Mouse (Mus musculus) neural tube, embryonic 11.5 days (tissue): ENCODE results near the gene Esrrg. TPM values are rescaled to one million over a fixed set of nuclear protein-coding genes. Genes with fewer than 3 reads are reported as not detected.

Experiments used
- ATAC-seq: fragments of 200-750 bp; cut with Nextera tagmentation; 2 replicates; pipeline ENCODE4 v1.8.0; 2017; ENCODE audit warnings: moderate number of reproducible peaks, mild to moderate bottlenecking, moderate TSS enrichment, moderate library complexity; ENCODE audit not compliant: insufficient read depth, low FRiP score, low TSS enrichment
- DNase-seq: peaks from one replicate; pipeline ENCODE4 v3.0.0-alpha.2; 2015; ENCODE audit warnings: low spot score
- H3K27ac ChIP-seq: fragments of 300-500 bp; sonication (generic); 2 replicates; pipeline ENCODE4 v1.5.1; 2014; ENCODE audit warnings: low read depth, mild to moderate bottlenecking, low read length
- H3K27me3 ChIP-seq: fragments of 300-500 bp; sonication (generic); 2 replicates; pipeline ENCODE4 v1.6.1; 2014; ENCODE audit warnings: mild to moderate bottlenecking, low read length, mixed read lengths; ENCODE audit not compliant: control insufficient read depth, insufficient read depth
- H3K36me3 ChIP-seq: fragments of 300-500 bp; sonication (generic); 2 replicates; pipeline ENCODE4 v1.6.1; 2014; ENCODE audit warnings: mild to moderate bottlenecking, low read length, moderate library complexity, mixed read lengths; ENCODE audit not compliant: control insufficient read depth, insufficient read depth
- H3K4me1 ChIP-seq: fragments of 300-500 bp; sonication (generic); 2 replicates; pipeline ENCODE4 v1.6.1; 2014; ENCODE audit warnings: low read length, mixed read lengths; ENCODE audit not compliant: control insufficient read depth, insufficient read depth
- H3K4me2 ChIP-seq: fragments of 300-500 bp; sonication (generic); 2 replicates; pipeline ENCODE4 v1.6.1; 2014; ENCODE audit warnings: low read depth, mild to moderate bottlenecking, moderate library complexity
- H3K4me3 ChIP-seq: fragments of 300-500 bp; sonication (generic); 2 replicates; pipeline ENCODE4 v1.5.1; 2014; ENCODE audit warnings: low read depth, low read length
- H3K9ac ChIP-seq: fragments of 300-500 bp; sonication (generic); 2 replicates; pipeline ENCODE4 v1.6.1; 2014; ENCODE audit warnings: mild to moderate bottlenecking, low read length
- H3K9me3 ChIP-seq: fragments of 300-500 bp; sonication (generic); 2 replicates; pipeline ENCODE4 v1.6.1; 2016; ENCODE audit warnings: low read length; ENCODE audit not compliant: control insufficient read depth
- WGBS: fragments of 180-500 bp; shearing (Covaris S2); extraction: QIAGEN DNeasy Blood & Tissue Kit; methylation state at CpG from one replicate; pipeline ENCODE4 v1.1.7; 2014; 5-methylcytosine and 5-hydroxymethylcytosine counted together
- polyA plus RNA-seq: library from polyadenylated mRNA; unstranded; fragments of >200 nt; fragmentation: Nextera tagmentation; extraction: Ambion mirVana; gene quantifications from 2 replicates; pipeline ENCODE4 v1.2.1, GENCODE M21; 2014

Gene Esrrg
- polyA plus RNA-seq, 1 experiment from 2014 or later = 12.7 TPM

GRCm38 (mm10) chr1:188006820-188007491 is 398.4 kb downstream of the Esrrg start:
- no peak overlapping the region for H3K4me3 ChIP-seq
- no peak overlapping the region for H3K27ac ChIP-seq
- H3K27me3 ChIP-seq = no peaks in the 10 kb centered on the region
- DNase-seq (no peak), ATAC-seq (no peak)
- H3K9ac ChIP-seq = no peak overlapping the region
- 83% methylated on average over 13 of the region's 13 CpGs for WGBS
- no peaks in the 10 kb centered on the region for H3K9me3 ChIP-seq
- H3K36me3 ChIP-seq = no peaks in the 10 kb centered on the region
- H3K4me1 ChIP-seq = no peaks in the 10 kb centered on the region
- no peak overlapping the region for H3K4me2 ChIP-seq

DNA sequence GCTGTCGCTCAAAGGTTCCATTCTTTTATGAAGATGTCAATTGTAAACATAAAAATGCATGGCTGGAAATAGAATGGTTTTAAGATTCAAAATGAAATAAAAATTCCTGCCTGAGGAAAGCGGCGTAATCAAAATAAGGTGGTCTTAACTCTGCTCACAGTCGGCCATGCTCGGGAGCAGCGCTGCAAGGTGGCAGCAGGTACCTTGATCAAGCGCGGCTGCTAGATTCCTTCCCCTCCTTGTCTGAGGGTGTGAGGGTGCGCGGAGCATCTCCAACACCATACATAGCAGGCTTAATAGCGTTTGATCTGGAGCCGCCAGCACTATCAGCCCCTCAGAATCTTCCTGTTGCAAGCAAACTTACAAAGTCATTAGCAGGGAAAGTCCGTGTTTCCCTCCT is 399.9 kb downstream of the Esrrg start:
- H3K27me3 ChIP-seq = no peaks in the 10 kb centered on the region
- WGBS = 71% methylated on average over 13 of the region's 13 CpGs
- H3K4me3 ChIP-seq = no peak overlapping the region
- DNase-seq (no peak), ATAC-seq (no peak)
- no peaks in the 10 kb centered on the region for H3K4me1 ChIP-seq
- H3K27ac ChIP-seq = no peak overlapping the region
- no peak overlapping the region for H3K9ac ChIP-seq
- H3K9me3 ChIP-seq = no peaks in the 10 kb centered on the region
- no peaks in the 10 kb centered on the region for H3K36me3 ChIP-seq
- no peak overlapping the region for H3K4me2 ChIP-seq

DNA sequence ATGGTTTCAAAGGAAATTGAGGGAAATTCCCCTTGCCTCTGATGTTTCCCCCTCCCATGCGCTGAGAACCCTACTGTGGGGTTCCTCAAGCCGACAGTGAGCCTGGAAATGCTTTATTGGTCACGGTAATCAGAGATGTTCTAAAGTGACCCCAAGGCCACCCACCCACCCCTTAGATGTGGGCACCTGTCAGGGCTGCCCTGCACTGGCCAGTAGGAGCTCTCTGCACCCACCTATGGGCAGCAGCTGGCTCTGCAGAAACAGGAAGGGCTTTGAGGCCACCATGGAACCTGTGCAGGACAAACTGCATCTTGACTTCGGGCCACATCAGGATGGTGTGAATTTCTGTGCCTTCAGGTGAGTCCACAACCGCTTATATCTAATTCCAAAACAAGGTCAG is 401.3 kb downstream of the Esrrg start:
- ATAC-seq (no peak), DNase-seq (no peak)
- Histone ChIP-seq H3K36me3 (no peaks in the 10 kb centered on the region), H3K4me3 (no peak overlapping the region), H3K9me3 (no peaks in the 10 kb centered on the region), H3K27ac (no peak overlapping the region), H3K9ac (no peak overlapping the region), H3K27me3 (no peaks in the 10 kb centered on the region), H3K4me2 (no peak overlapping the region), H3K4me1 (no peaks in the 10 kb centered on the region)
- 68% methylated on average over 5 of the region's 5 CpGs for WGBS

- Histone ChIP-seq H3K27ac (no peak overlapping the region), H3K4me3 (no peak overlapping the region), H3K9me3 (no peaks in the 10 kb centered on the region), H3K9ac (no peak overlapping the region), H3K4me1 (no peaks in the 10 kb centered on the region), H3K27me3 (no peaks in the 10 kb centered on the region), H3K4me2 (no peak overlapping the region), H3K36me3 (no peaks in the 10 kb centered on the region)
- ATAC-seq = no peak
- no peak for DNase-seq
- WGBS = 79% methylated on average over 1 of the region's 1 CpGs
Measured at GRCm38 (mm10) chr1:188010860-188011259, 402.3 kb downstream of the Esrrg start.

- Histone ChIP-seq H3K27ac (no peak overlapping the region), H3K9me3 (no peaks in the 10 kb centered on the region), H3K4me1 (no peaks in the 10 kb centered on the region; the same call in 1 of the 2 replicates), H3K36me3 (no peaks in the 10 kb centered on the region), H3K4me2 (no peak overlapping the region), H3K27me3 (no peaks in the 10 kb centered on the region), H3K9ac (no peak overlapping the region), H3K4me3 (no peak overlapping the region)
- DNase-seq (no peak), ATAC-seq (no peak)
- WGBS = 73% methylated on average over 4 of the region's 4 CpGs
Measured at GRCm38 (mm10) chr1:188014411-188014810, 405.8 kb downstream of the Esrrg start.

GRCm38 (mm10) chr1:188017956-188018862 is 409.6 kb downstream of the Esrrg start:
- Histone ChIP-seq H3K27me3 (no peaks in the 10 kb centered on the region), H3K4me1 (no peaks in the 10 kb centered on the region; the same call in 1 of the 2 replicates), H3K36me3 (no peaks in the 10 kb centered on the region), H3K4me2 (no peak overlapping the region), H3K4me3 (no peak overlapping the region), H3K27ac (no peak overlapping the region), H3K9me3 (no peaks in the 10 kb centered on the region), H3K9ac (no peak overlapping the region)
- WGBS = 55% methylated on average over 14 of the region's 14 CpGs
- ATAC-seq (no peak), DNase-seq (no peak)

- no peak overlapping the region for H3K4me3 ChIP-seq
- no peak for DNase-seq
- no peaks in the 10 kb centered on the region for H3K4me1 ChIP-seq
- no peaks in the 10 kb centered on the region for H3K9me3 ChIP-seq
- 61% methylated on average over 8 of the region's 8 CpGs for WGBS
- H3K27ac ChIP-seq = no peak overlapping the region
- H3K27me3 ChIP-seq = no peaks in the 10 kb centered on the region
- ATAC-seq = no peak
- H3K4me2 ChIP-seq = no peak overlapping the region
- H3K36me3 ChIP-seq = no peaks in the 10 kb centered on the region
- no peak overlapping the region for H3K9ac ChIP-seq
Measured at GRCm38 (mm10) chr1:188029205-188029604, 420.6 kb downstream of the Esrrg start.

DNA sequence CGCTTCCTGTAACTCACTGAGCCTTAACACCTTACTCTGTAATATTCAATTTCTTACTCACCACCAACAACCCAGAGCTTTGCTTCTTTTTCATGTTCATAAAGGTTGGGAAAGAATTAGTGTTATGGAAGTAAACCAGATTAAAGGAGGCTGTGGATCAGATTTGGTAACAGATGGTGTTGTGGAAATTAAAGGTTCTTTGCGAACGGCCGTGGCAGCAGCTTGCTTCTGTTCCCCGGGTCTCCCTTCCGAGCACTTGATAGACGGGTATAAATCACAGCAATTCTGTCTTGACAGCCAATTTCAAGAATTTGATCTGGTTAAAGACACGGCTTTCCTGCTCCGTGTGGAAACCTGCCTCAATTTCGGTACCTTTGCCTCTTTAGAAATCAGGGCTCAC is 421.5 kb downstream of the Esrrg start:
- DNase-seq (no peak), ATAC-seq (no peak)
- Histone ChIP-seq H3K9me3 (no peaks in the 10 kb centered on the region), H3K36me3 (no peaks in the 10 kb centered on the region), H3K27me3 (no peaks in the 10 kb centered on the region), H3K4me2 (no peak overlapping the region), H3K4me3 (no peak overlapping the region), H3K4me1 (no peaks in the 10 kb centered on the region), H3K27ac (no peak overlapping the region), H3K9ac (no peak overlapping the region)
- WGBS = 17% methylated on average over 10 of the region's 10 CpGs

GRCm38 (mm10) chr1:188031276-188031675 is 422.7 kb downstream of the Esrrg start:
- Histone ChIP-seq H3K9ac (no peak overlapping the region), H3K4me3 (no peak overlapping the region), H3K27ac (no peak overlapping the region), H3K4me2 (no peak overlapping the region), H3K4me1 (no peaks in the 10 kb centered on the region), H3K36me3 (no peaks in the 10 kb centered on the region), H3K9me3 (no peaks in the 10 kb centered on the region), H3K27me3 (no peaks in the 10 kb centered on the region)
- ATAC-seq (no peak), DNase-seq (no peak)
- 10% methylated on average over 4 of the region's 4 CpGs for WGBS
